Mouse (Mus musculus): ENCODE results near the gene Cdk11b. TPM values are rescaled to one million over a fixed set of nuclear protein-coding genes. Genes with fewer than 3 reads are reported as not detected.

Gene Cdk11b
- polyA plus RNA-seq (2015; fragmentation: Nextera tagmentation; extraction: Ambion mirVana): 52.7 and 53.4 TPM in 2 replicates

DNA sequence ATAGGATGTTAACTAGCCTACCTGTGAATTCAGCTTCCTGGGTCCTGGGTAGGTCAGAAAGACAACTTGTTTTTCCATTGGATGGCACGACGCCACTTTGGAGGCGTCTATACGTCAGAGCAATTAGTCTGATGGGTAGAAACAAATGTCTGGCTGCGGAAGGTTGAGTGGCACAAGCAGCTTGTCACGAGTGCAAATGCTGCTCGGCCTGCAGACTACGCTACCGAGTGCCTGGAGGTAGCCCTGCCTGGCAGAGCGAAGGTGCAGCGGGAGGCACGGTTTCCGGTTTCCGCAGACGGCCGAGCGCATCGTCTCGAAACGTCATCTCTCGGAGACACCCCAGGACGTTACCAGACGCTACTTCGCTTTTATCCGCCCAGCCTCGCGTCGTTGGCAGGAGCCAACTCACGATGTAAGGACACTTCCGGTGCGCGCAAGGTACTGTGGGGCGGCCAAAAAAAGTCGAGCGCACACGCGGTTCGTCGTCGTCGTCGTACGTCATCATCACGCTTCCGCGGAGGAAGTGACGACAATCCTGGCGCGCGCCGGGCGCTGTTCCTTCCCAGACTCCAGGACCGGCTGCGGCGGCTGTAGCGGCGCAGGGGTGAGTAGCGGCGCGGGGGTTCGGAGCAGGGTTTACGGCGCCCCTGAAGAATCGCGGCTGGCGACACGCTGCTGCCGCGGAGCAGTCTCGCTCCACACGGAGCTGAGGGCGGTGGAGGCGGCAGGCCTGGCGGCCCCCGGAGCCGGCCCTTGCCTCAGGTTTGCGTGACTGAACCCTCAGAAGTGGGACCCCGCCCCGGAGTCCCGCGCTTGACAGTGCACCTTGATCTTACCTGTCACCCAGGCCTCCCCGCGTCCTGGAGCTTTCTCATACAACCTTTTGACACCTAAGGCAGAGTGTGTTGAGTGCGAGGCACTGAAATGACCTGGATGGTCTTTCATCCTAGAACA, at the start of gene Cdk11b:
Gene Cdk11b, plus strand, starts transcription at position 517 of the 954 bp plus-strand sequence.
- Histone ChIP-seq H3K36me3 (peaks cover 45% of the 10 kb centered on the region), H3K27ac (replicated peaks) (peak within 1 kb of the TSS; percentile 96), H3K9me3 (replicated peaks) (no peaks in the 10 kb centered on the region), H3K9ac (replicated peaks) (peak within 1 kb of the TSS; percentile 75), H3K4me2 (peak within 1 kb of the TSS; percentile 63), H3K4me3 (replicated peaks) (peak within 1 kb of the TSS; percentile 95), H3K4me1 (peaks cover 11% of the 10 kb centered on the region), H3K27me3 (replicated peaks) (no peaks in the 10 kb centered on the region)
- under 1% methylated on average over 84 of the region's 84 CpGs for WGBS
- ATAC-seq (ENCODE audit: low FRiP score): peak; percentile 100

DNA sequence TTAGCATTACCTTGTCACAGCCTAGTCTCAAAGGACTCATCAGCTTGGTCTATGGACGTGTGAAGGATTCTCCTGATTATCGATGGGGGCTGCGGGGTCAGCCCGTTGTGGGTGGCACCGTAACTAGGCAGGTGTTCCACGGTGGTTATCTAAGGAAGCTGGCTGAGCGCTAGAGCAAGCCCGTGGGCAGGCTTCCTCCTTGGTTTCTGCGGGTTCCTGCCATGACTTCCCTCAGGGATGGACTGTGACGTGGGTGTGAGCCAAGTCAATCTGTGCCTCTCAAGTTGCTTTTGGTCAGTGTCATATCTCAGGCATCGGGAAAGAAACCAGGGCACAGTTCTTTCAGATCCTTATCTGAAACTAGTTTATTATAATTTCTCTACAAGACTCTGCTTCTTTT, 49.7 kb upstream of the Cdk11b start:
- Histone ChIP-seq H3K27me3 (replicated peaks) (no peaks in the 10 kb centered on the region), H3K9ac (replicated peaks) (no peak overlapping the region), H3K9me3 (replicated peaks) (no peaks in the 10 kb centered on the region), H3K36me3 (peaks cover 35% of the 10 kb centered on the region), H3K4me1 (no peaks in the 10 kb centered on the region), H3K4me3 (replicated peaks) (no peak overlapping the region), H3K4me2 (no peak overlapping the region), H3K27ac (replicated peaks) (no peak overlapping the region)
- ATAC-seq (ENCODE audit: low FRiP score): no peak
- 88% methylated on average over 11 of the region's 11 CpGs for WGBS

DNA sequence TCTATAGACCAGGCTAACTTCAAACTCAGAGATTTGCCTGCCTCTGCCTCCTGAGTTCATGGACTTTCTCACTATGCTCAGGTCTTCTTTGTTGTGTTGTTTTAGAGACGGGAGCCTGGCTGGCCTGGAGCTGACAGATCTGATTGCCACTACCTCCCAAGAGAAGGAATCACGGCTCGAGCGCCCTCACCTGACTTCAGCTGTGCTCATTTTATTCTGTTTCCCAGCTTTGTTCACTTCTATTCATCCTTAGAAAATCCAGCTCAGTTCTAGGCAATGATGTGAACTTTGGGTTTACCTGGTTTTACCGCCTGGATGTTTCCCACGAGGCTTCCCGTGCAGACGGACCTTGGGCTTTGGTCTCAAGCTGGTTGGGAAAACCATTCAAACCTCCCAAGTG, 49.1 kb upstream of the Cdk11b start:
- Histone ChIP-seq H3K36me3 (peaks cover 35% of the 10 kb centered on the region), H3K4me2 (no peak overlapping the region), H3K27ac (replicated peaks) (no peak overlapping the region), H3K4me3 (replicated peaks) (no peak overlapping the region), H3K4me1 (no peaks in the 10 kb centered on the region), H3K27me3 (replicated peaks) (no peaks in the 10 kb centered on the region), H3K9me3 (replicated peaks) (no peaks in the 10 kb centered on the region), H3K9ac (replicated peaks) (no peak overlapping the region)
- WGBS: 90% methylated on average over 8 of the region's 8 CpGs
- no peak for ATAC-seq (ENCODE audit: low FRiP score)

DNA sequence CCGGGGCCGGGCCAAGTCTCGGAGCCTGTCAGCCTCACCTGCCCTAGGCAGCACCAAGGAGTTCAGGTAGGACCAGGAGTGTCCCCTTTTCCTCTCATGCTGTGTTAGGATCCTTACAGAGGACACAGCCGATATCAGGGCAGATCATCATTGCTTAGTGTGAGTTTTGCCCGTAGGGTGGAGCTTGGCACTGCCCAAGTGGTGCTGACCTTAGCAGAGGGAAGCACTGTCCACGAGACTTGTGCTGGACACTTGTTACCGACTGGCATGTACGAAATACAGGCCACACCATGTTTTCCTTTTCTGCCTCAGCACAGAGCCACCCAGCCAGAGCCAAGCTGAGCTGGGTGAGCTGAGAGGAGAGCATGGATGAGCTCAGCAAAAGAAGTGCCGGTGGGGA, 47.5 kb upstream of the Cdk11b start:
- WGBS: 99% methylated on average over 9 of the region's 9 CpGs
- Histone ChIP-seq H3K4me2 (no peak overlapping the region), H3K4me1 (no peaks in the 10 kb centered on the region), H3K36me3 (peaks cover 35% of the 10 kb centered on the region), H3K9ac (replicated peaks) (no peak overlapping the region), H3K9me3 (replicated peaks) (no peaks in the 10 kb centered on the region), H3K27me3 (replicated peaks) (no peaks in the 10 kb centered on the region), H3K4me3 (replicated peaks) (no peak overlapping the region), H3K27ac (replicated peaks) (no peak overlapping the region)
- ATAC-seq (ENCODE audit: low FRiP score): no peak

DNA sequence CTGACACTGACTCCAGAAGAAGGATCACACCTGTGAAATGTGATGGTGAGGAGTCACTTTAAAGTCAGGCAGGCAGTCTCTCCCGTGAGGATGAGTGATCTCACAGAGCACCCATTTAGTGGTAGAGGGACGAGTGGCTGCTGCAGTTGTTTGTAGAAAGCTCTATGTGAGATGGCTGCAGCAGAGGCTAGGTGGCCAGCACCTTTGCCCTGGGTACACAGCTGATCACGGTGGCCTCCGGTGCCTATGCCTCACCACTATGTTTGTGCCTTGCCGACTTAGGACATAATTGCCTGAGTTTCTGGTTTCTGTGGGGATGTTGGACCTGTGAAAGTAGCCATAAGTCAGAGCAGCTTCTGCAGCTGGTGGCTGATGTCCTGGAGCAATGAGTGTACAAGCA, 46.9 kb upstream of the Cdk11b start:
- H3K4me3 ChIP-seq (replicated peaks): no peak overlapping the region
- H3K36me3 ChIP-seq: peaks cover 41% of the 10 kb centered on the region
- no peak overlapping the region for H3K27ac ChIP-seq (replicated peaks)
- ATAC-seq (ENCODE audit: low FRiP score): no peak
- H3K4me1 ChIP-seq: no peaks in the 10 kb centered on the region
- no peak overlapping the region for H3K9ac ChIP-seq (replicated peaks)
- no peak overlapping the region for H3K4me2 ChIP-seq
- no peaks in the 10 kb centered on the region for H3K27me3 ChIP-seq (replicated peaks)
- H3K9me3 ChIP-seq (replicated peaks): no peaks in the 10 kb centered on the region
- WGBS: 82% methylated on average over 5 of the region's 5 CpGs

DNA sequence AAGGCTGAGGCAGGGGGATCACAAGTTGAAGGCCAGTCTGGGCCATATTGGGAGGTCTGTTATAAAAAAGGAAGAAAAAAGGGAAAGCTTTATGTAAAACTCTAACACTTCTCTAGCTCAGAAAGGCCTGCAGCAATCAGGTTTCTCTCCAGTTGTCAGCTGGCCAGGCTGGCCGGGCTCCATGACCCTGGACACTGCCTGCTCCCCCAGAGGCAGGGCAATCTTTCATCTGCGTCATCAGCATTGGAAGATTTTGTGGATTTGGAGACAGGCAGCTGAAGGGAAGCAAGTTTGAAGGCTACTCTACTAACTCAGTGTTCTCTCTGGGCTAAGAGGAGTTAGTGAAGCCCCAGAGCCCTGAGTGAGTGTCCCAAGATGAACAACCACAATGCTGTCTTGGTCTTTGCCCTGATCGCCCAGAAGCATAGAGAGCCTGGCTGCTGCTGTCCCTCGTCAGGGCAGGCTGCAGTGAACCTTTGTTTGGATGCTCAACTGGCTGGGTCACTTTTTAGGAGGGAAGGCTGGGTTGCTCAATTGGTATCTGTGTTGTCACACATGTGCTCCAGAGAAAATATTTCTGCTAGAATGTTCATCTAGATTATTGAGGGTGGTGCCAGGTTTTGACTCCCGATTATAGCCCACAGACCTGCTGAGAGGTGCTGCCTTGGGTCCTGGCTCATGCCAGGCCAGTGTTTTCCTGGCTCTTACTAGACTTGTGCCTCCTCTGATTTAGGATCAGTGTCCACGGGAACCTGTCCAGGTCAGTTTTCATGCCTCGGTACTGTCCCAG, 46.1 kb upstream of the Cdk11b start:
- no peaks in the 10 kb centered on the region for H3K4me1 ChIP-seq
- no peak overlapping the region for H3K4me2 ChIP-seq
- H3K4me3 ChIP-seq (replicated peaks): no peak overlapping the region
- H3K9ac ChIP-seq (replicated peaks): no peak overlapping the region
- WGBS: 91% methylated on average over 7 of the region's 7 CpGs
- H3K36me3 ChIP-seq: peaks cover 47% of the 10 kb centered on the region
- no peak for ATAC-seq (ENCODE audit: low FRiP score)
- no peak overlapping the region for H3K27ac ChIP-seq (replicated peaks)
- H3K27me3 ChIP-seq (replicated peaks): no peaks in the 10 kb centered on the region
- H3K9me3 ChIP-seq (replicated peaks): no peaks in the 10 kb centered on the region

DNA sequence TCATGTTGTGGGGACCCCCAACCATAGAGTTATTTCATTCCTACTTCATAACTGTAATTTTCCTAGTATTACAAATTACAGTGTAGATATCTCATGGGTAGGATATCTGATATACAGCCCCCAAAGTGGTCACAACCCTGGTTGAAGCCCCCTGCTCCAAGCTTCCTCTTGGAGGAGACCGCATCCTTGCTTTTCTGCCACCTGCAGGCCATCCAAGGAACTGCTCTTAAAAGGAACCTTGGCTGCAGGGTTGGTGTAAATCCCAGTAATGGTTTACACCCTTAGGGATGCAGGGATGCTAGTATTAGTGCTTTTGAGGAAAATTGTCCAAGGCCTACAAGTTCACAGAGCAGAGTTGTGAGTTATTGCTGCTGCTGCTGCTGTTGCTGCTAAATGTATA, 44.2 kb upstream of the Cdk11b start:
- Histone ChIP-seq H3K9ac (replicated peaks) (no peak overlapping the region), H3K4me3 (replicated peaks) (no peak overlapping the region), H3K4me2 (no peak overlapping the region), H3K4me1 (no peaks in the 10 kb centered on the region), H3K27me3 (replicated peaks) (no peaks in the 10 kb centered on the region), H3K9me3 (replicated peaks) (no peaks in the 10 kb centered on the region), H3K27ac (replicated peaks) (no peak overlapping the region), H3K36me3 (peaks cover 65% of the 10 kb centered on the region)
- WGBS: 39% methylated on average over 1 of the region's 1 CpGs
- no peak for ATAC-seq (ENCODE audit: low FRiP score)

DNA sequence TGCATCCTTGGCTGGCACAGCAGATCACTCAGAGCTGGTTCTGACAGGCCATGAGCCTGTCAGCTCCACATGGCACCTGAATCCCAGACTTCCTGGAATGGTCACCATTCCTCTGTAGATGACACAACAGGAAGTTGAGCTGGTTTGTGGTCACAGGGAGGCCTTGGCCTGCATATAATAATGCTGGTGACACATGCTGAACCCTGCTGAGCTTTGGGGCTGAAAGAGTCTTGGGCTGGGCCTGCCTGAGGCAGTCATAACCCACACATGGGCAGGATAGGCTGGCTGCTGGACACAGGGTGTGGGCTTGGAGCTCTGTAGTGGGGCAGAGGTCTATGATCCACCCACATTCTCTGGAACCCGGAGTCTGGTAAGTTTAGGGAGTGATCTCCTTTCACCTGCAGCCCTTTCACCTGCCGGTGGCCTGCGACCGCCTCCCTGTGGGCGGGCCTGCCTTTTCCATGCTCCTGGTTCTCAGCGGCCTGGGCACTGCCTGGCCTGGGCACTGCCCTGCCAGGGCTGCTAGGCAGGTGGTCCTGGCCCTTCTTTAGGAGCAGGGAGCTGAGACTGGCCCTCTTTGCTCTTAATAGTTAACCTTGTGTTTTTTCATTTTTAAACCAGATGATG, 42.3 kb upstream of the Cdk11b start:
- Histone ChIP-seq H3K27me3 (replicated peaks) (no peaks in the 10 kb centered on the region), H3K27ac (replicated peaks) (no peak overlapping the region), H3K4me1 (no peaks in the 10 kb centered on the region), H3K4me3 (replicated peaks) (no peak overlapping the region), H3K36me3 (peaks cover 72% of the 10 kb centered on the region), H3K9me3 (replicated peaks) (no peaks in the 10 kb centered on the region), H3K4me2 (no peak overlapping the region), H3K9ac (replicated peaks) (no peak overlapping the region)
- WGBS: 93% methylated on average over 6 of the region's 6 CpGs
- no peak for ATAC-seq (ENCODE audit: low FRiP score)

DNA sequence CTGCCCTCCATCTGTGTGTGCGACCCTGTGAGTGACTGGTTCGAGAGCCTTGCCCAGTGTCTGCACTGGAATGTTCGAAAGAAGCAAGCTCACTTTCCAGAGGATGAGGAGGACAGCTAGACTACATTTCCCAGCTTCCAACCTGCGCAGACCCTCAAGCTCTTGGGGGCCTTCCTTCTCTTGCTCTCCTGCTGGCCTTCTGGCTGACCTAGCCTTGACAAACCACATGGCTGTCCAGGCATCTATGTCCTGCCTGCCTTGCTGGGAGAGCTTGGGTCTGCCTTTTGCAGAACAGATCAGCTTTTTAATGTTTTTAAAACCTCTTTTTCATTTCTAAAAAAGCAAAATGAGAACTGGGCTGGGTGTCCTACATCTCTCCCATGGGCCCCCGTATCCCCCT, 35.3 kb upstream of the Cdk11b start:
- H3K4me1 ChIP-seq: no peaks in the 10 kb centered on the region
- ATAC-seq (ENCODE audit: low FRiP score): no peak

DNA sequence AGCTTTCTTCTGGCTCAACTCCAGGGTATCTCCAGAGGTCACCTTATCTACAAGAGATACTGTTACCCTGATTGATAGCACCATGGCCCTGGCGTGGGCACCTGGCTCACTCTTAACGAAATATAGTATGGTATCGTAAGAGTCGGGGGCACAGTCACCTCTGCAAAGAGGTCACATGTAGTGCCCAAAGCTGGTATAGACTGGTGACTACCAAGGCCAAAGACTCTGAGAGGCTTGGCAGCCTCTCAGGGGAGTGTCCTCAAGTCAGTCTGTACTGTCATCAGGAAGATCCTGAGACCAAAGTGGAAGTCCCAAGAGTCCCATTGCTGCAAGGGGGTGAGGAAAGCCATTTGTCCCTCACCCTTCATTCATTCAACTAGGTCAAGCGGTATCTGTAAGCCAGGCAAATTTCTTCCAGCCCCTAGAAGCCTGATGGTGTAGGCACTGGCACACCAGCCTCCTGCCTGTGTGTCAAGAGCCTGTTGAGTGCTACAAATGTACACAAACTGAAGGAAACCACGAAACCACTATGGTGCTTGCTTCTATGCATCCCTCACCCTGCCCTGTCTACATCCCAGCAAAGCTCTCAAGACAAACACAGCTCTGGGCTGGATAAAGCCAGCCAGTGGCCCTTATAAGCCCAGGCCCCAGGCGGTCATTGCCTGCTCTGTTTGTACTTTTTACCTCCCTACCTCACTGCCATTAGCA, 33.5 kb upstream of the Cdk11b start:
- H3K4me1 ChIP-seq: no peaks in the 10 kb centered on the region
- no peaks in the 10 kb centered on the region for H3K9me3 ChIP-seq (replicated peaks)
- H3K4me3 ChIP-seq (replicated peaks): no peak overlapping the region
- H3K27me3 ChIP-seq (replicated peaks): no peaks in the 10 kb centered on the region
- peaks cover 52% of the 10 kb centered on the region for H3K36me3 ChIP-seq
- H3K9ac ChIP-seq (replicated peaks): no peak overlapping the region
- no peak overlapping the region for H3K4me2 ChIP-seq
- no peak for ATAC-seq (ENCODE audit: low FRiP score)
- H3K27ac ChIP-seq (replicated peaks): no peak overlapping the region
- WGBS: 93% methylated on average over 7 of the region's 7 CpGs

More for the DNA sequence above, 35.3 kb upstream of the Cdk11b start:
- Histone ChIP-seq H3K9me3 (replicated peaks) (no peaks in the 10 kb centered on the region), H3K4me2 (no peak overlapping the region), H3K27me3 (replicated peaks) (no peaks in the 10 kb centered on the region), H3K27ac (replicated peaks) (no peak overlapping the region), H3K9ac (replicated peaks) (no peak overlapping the region), H3K4me3 (replicated peaks) (no peak overlapping the region), H3K36me3 (peaks cover 70% of the 10 kb centered on the region)
- WGBS: 90% methylated on average over 5 of the region's 5 CpGs

DNA sequence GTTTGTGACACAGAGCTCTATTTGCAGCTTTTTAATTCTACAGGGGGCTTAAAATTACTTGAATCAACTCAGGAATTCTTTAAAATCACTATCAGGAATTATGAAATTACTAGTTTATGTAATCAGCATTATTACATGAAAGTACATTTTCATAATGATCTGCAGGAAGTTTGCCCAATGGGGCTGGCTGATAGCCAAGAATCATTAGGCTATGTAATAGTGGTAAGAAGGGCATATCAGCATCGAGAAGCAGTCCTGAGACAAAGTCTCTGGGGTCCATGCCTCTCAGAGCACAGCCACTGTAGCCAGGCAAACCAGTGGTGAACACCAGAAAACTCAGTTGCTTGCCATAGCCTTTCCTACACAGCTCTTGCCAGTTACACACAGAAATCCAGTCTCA, 30.9 kb upstream of the Cdk11b start:
- 46% methylated on average over 1 of the region's 1 CpGs for WGBS
- ATAC-seq (ENCODE audit: low FRiP score): no peak
- H3K27me3 ChIP-seq (replicated peaks): no peaks in the 10 kb centered on the region
- no peaks in the 10 kb centered on the region for H3K4me1 ChIP-seq
- H3K9me3 ChIP-seq (replicated peaks): no peaks in the 10 kb centered on the region
- no peak overlapping the region for H3K4me3 ChIP-seq (replicated peaks)
- H3K4me2 ChIP-seq: no peak overlapping the region
- H3K36me3 ChIP-seq: peaks cover 26% of the 10 kb centered on the region
- no peak overlapping the region for H3K9ac ChIP-seq (replicated peaks)
- no peak overlapping the region for H3K27ac ChIP-seq (replicated peaks)

All from neural tube, embryonic 15.5 days (tissue).